Mouse (Mus musculus) mature B cell (primary cell): Measurements from ENCODE around the gene Pld1.

Experiments used
- in situ Hi-C: fragments of 300-500 bp; cut with MboI; formaldehyde crosslinking; loops from 2 replicates; pipeline ENCODE4 v1.14.3; 2019

Pld1 gene

DNA sequence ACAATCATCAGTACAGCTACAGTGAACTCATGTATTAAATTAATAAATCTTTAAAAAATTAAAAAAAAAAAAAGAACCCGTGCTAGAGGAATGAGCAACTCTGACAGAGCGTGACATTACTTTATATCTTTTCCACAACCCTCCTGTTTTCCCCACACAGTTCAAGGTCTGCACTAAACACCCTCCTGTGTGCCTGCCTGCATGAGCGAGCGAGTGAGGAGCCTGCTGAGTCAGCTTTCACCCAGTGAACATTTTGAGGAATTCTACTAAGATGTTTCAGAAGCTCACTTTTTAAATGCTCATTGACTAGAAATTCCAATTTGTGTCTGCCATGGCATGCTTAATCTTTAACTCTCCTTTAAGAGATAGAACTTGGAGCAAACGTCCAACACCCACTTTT lies 109.1 kb downstream of the Pld1 start:
- in situ Hi-C loops: no loop called here

GRCm38 (mm10) chr3:28049526-28049925 lies 111.0 kb downstream of the Pld1 start:
- in situ Hi-C loops: no loop called here

DNA sequence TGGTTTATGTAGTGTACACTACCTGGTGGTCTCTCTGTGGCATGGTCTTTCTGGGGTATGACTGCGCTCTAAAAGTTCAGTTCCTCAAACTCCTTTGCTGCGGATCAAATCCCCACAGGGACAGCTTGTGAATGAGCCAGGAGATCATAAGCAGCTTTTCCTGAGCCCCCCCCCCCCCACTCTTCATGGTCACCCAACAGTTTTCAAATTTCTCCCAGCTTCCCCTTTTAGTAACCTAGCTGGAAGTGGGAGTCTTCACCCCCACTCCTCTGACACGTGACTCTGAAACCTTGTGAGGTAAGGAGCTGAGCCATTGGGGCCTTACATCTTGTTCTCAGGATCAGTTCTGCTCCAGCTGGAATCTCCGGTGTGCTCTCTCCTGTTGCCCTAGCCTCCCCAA lies 114.6 kb downstream of the Pld1 start:
- in situ Hi-C loops: no loop called here

DNA sequence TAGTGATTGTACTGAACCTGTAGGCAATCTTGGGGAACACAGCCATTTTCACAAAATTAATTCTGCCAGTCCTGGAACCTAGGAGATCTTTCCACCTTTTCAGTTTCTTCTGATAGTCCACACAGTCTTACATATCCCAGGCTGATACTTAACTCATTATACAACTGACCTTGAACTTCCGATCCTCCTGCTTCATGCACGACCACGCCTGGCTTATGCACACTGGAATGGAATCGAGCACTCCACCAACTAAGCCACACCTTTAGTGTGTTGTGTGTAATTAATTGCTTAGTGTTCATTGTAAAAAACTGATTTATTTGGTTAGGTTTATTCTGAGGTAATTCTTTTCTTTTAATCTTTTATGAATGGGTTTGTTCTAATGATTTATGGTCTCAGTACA lies 122.2 kb downstream of the Pld1 start:
- in situ Hi-C loops: no loop called here

- in situ Hi-C loops: no loop called here
Observed at GRCm38 (mm10) chr3:28061155-28061554, 122.7 kb downstream of the Pld1 start.

- in situ Hi-C loops: no loop called here
Observed at GRCm38 (mm10) chr3:28079211-28079610, 140.7 kb downstream of the Pld1 start.

DNA sequence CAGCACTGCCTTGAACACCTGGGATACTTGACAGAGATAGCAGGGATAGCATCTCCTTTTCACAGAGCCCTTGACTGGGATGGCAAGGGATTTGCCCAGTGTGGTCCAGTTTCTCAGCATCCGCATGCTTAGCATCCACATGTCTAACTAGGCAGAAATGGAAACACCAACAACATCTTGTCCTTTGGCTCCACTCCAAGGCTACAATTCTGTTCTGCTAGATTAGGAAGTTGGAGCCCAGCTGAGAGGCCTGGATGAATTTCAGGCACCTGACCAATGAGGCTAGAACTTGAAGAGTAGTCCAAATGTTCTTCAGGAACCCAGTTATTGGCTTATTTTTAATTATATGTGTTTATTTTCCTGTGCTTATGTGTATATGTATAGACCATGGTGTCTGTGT lies 141.6 kb downstream of the Pld1 start:
- in situ Hi-C loops: no loop called here

GRCm38 (mm10) chr3:28081012-28081411 lies 142.5 kb downstream of the Pld1 start:
- in situ Hi-C loops: no loop called here

GRCm38 (mm10) chr3:28083218-28083617 lies 144.7 kb downstream of the Pld1 start:
- in situ Hi-C loops: no loop called here

GRCm38 (mm10) chr3:28084281-28084680 lies 145.8 kb downstream of the Pld1 start:
- in situ Hi-C loops: no loop called here

GRCm38 (mm10) chr3:28091296-28091695 lies 152.8 kb downstream of the Pld1 start:
- in situ Hi-C loops: no loop called here

DNA sequence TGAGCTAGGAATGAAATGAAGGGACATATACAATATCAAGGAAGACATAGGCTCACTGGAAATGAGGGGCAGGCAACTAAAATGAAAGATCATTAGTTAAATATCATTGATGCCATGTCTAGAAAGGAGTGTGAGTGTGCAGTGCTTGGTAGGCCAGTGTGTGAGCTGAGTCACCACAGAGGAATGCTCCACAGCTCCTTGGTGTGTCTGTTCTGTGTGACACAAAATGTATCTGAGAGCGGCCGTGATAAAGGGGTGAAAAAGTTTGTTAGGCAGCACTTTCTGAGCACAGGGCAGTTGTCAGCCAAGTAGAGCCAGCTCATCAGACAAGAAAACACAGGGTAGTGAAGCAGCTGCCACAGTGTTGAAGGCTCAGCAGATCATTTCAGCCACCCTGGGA lies 153.2 kb downstream of the Pld1 start:
- in situ Hi-C loops: no loop called here

DNA sequence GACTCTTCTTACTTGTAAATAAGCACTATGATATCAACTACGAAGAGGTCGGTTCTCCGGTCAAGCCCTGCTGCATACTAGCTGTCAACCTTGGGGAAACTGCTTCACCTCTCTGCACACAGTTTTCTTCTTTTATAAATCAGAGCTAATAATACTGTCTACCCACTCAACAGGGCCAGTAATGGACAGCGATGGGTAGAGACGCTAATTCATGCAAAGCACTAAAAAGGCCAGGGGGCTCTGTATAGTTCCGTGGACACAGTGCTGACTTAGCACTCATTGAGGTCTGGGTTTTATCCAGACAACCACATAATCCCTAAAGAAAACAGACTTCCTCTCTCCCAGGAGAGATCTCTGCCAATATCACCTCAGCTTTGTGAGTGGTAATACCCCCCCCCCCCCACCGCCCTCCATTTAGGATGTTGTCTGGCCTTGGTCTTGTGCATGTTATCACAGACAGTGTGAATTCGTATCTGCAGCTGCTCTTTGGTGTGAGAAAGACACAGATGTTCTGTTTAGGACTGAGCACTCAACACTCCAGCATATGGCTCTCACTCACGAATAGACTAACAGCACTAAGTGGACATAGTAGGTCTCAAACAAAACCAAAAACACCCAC lies 155.3 kb downstream of the Pld1 start:
- in situ Hi-C loops: no loop called here

DNA sequence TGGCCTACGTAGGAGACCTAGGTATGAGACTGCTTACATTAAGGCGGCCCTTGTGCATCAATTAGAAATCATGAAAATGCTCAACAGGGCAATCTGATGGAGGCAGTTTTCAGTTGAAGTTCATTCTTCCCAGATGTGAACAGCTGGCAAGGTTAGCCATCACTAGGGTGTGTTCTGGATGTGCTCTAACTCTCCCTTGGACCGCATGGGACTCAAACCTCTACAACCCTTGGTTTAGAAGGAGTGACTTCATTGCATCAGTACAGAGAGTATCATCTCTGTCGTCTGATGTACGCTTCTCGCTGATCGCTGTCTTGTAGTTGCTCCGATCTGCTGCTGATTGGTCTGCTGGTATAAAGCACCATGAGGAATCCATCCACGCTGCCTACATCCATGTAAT lies 157.0 kb downstream of the Pld1 start:
- in situ Hi-C loops: no loop called here

- in situ Hi-C loops: no loop called here
Observed at GRCm38 (mm10) chr3:28099175-28099574, 160.7 kb downstream of the Pld1 start.

DNA sequence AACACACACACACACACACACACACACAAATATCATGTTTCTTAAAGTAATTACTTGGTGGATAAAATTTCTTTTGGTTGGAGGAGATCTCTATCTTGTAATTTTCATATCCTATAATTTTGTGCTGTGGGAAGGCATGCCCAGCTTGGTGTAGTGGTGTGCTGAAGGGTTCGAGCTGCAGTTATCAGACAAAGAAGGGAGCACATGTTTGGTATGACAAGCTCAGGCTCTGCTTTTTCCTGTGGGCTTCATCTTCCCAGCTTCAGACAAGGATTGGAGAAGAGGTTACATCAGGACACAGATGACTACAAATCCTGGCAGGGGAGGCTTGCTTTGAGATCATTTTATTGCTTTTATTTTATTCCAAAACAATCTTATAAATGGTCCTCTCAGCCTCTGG lies 166.5 kb downstream of the Pld1 start:
- in situ Hi-C loops: no loop called here

DNA sequence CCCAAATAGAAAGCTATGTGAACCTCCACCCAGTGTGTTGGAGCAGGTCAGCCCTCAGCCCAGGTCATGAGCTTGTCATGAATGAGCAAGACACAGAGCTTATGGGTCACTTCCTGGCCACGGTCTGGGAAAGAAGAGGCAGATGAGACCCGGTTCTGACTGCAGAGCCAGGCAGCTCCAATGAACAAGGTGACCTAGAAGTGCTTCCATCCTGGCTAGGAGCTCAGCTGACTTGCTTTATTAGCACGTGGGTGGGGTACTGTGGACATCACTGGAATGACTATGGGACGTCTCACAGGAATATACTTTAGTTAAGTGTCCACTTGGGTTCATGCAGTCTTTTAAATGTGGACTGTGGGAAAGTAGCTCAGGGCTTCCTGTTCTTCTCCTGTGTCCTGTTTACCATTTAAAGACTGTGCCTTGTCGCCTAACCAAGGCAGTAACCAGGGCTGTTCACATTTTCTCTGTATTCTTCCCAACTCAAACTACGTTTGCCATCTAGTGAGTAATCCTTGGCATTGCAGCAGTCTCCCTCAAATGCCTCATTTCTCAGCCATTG lies 169.0 kb downstream of the Pld1 start:
- in situ Hi-C loops: no loop called here

DNA sequence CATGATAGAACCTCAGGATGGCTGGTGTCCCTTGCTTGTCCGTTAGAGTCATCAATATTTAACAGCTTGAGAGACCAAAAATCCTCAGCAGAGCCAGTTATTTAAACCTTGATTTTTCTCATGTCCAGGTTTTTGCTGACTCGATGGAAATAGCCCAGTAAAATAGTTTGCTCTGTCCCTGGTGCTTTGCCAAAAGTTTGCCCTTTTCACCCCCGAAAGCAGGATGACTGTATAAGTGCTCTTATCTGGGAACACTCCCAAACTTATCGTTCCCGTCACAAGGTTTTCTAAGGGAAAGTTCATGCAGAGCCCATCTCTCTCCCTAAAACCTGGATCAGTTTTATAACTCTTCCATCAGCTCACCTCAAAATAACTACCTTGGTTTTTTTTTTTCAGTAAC lies 173.0 kb downstream of the Pld1 start:
- in situ Hi-C loops: no loop called here

DNA sequence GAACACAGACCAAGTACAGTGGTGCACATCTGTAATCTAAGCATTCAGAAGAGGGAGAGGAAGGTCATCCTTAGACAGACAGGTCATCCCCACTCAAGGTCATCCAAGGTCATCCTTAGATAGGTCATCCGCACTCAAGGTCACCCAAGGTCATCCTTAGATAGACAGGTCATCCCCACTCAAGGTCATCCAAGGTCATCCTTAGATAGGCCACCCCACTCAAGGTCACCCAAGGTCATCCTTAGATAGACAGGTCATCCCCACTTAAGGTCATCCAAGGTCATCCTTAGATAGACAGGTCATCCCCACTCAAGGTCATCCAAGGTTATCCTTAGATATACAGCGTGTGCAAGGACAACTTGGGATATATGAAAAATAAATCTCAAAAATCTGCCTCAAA lies 175.4 kb downstream of the Pld1 start:
- in situ Hi-C loops: no loop called here

DNA sequence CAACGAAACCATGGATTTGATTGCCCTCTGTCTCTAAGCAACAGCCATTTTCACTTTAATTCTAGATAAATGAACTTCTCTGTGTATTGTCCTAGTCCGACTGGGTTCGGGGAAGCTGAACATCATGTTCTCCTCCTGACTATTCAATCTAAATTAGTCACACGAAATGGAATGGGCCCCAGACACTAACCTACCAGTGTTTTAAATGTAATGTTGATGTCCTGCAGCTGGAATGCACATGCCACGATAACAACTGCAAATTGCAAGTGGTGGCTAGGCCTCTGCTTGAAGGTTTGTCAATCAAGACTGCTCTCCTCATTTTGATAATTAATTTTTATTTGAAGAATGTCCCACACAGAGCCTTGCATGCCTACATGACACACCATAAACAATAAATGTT lies 203.2 kb downstream of the Pld1 start:
- in situ Hi-C loops: no loop called here

- in situ Hi-C loops: no loop called here
Observed at GRCm38 (mm10) chr3:28142121-28142520, 203.6 kb downstream of the Pld1 start.

GRCm38 (mm10) chr3:28144676-28145075 lies 206.2 kb downstream of the Pld1 start:
- in situ Hi-C loops: no loop called here

GRCm38 (mm10) chr3:28145461-28145860 lies 207.0 kb downstream of the Pld1 start:
- in situ Hi-C loops: no loop called here

DNA sequence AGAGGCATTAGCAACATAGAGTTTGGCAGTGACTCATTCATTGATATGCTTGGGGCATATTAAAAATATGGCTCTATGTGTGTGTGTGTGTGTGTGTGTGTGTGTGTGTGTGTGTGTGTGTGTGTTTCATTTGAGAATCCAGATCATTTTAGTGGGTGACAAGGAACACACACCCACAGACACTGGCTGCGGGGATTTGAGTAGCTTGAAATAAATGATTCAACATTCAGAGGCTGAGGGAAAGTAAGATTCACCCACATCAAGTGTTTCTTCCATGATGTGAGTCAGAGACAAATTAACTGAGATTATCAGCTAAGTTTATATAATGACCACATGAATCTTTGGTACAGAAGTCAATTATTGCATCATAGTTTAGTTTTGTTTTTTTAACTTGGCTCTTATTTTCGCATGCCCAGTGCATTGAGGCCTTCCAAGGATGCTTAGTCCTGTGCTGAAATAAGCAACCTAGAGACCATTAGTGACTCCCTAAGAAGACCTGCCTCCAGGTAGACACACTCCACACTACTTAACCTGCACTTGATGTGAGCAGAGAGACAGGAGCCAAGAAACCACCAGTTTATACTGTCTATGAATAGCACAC lies 211.3 kb downstream of the Pld1 start:
- in situ Hi-C loops: loop anchor here (25.0 kb wide), 1 partner anchor 588 kb away; no protein-coding TSS in a partner anchor
